Mouse (Mus musculus): ENCODE results near the gene Dnah17. TPM values are rescaled to one million over a fixed set of nuclear protein-coding genes. Genes with fewer than 3 reads are reported as not detected.

The Dnah17 gene
- 0.16 TPM for polyA plus RNA-seq (2012; fragmentation: generic; extraction: Trizol)

GRCm38 (mm10) chr11:118130534-118130933, at the start of gene Dnah17:
Dnah17 (minus strand) TSS chr11:118130634.
- Histone ChIP-seq H3K79me2 (ENCODE audit: control insufficient read depth, insufficient read depth) (no peaks in the 10 kb centered on the region), H3K27me3 (ENCODE audit: control insufficient read depth, insufficient read depth, insufficient read length) (peaks cover 4% of the 10 kb centered on the region), H3K4me3 (no peak within 1 kb of the TSS), H3K4me2 (ENCODE audit: low read depth) (no peak within 1 kb of the TSS), H3ac (ENCODE audit: control insufficient read depth, insufficient read length) (no peak within 1 kb of the TSS), H3K36me3 (ENCODE audit: control insufficient read depth, insufficient read depth) (no peaks in the 10 kb centered on the region)
- TF ChIP-seq MAX (IDR thresholded peaks at IDR 0.05; ENCODE audit: low read depth) (no peak), MYOG (IDR thresholded peaks at IDR 0.05; ENCODE audit: control insufficient read depth in 1 of 3, insufficient read depth in 1 of 3, insufficient read length in 2 of 3, low read depth in 2 of 3) (no peak), USF1 (IDR thresholded peaks at IDR 0.05; ENCODE audit: low read depth) (no peak), POLR2A (IDR thresholded peaks at IDR 0.05; ENCODE audit: insufficient read length, low read depth) (no peak), SRF (IDR thresholded peaks at IDR 0.05; ENCODE audit: control insufficient read depth, insufficient read length, low read depth) (no peak), REST (IDR thresholded peaks at IDR 0.05; ENCODE audit: insufficient read depth, insufficient read length) (no peak), CEBPB (IDR thresholded peaks at IDR 0.05; ENCODE audit: insufficient read depth, poor library complexity, severe bottlenecking) (no peak), E2F4 (IDR thresholded peaks at IDR 0.05; ENCODE audit: insufficient read depth) (no peak), POLR2AphosphoS2 (IDR thresholded peaks at IDR 0.05; ENCODE audit: insufficient read length, low read depth) (no peak), TCF3 (IDR thresholded peaks at IDR 0.05; ENCODE audit: insufficient read length, low read depth) (no peak)

- no peaks in the 10 kb centered on the region for H3K27me3 ChIP-seq (ENCODE audit: control insufficient read depth, insufficient read depth, insufficient read length)
- H3K4me3 ChIP-seq, result no peak overlapping the region
- no peak overlapping the region for H3ac ChIP-seq (ENCODE audit: control insufficient read depth, insufficient read length)
- H3K36me3 ChIP-seq (ENCODE audit: control insufficient read depth, insufficient read depth), result peaks cover 32% of the 10 kb centered on the region
- H3K4me2 ChIP-seq (ENCODE audit: low read depth), result no peak overlapping the region
- no peak for TF ChIP-seq MAX (IDR thresholded peaks at IDR 0.05; ENCODE audit: low read depth)
- no peak for TF ChIP-seq TCF12 (IDR thresholded peaks at IDR 0.05; ENCODE audit: insufficient read depth, poor library complexity, severe bottlenecking)
- TF ChIP-seq POLR2AphosphoS2 (IDR thresholded peaks at IDR 0.05; ENCODE audit: insufficient read length, low read depth), result no peak
- no peak for TF ChIP-seq USF1 (IDR thresholded peaks at IDR 0.05; ENCODE audit: low read depth)
- no peak for TF ChIP-seq CEBPB (IDR thresholded peaks at IDR 0.05; ENCODE audit: insufficient read depth, poor library complexity, severe bottlenecking)
- TF ChIP-seq POLR2A (IDR thresholded peaks at IDR 0.05; ENCODE audit: insufficient read length, low read depth), result no peak
- no peak for TF ChIP-seq SRF (IDR thresholded peaks at IDR 0.05; ENCODE audit: control insufficient read depth, insufficient read length, low read depth)
- no peak for TF ChIP-seq E2F4 (IDR thresholded peaks at IDR 0.05; ENCODE audit: insufficient read depth)
- TF ChIP-seq MYOG (IDR thresholded peaks at IDR 0.05; ENCODE audit: control insufficient read depth in 1 of 3, insufficient read depth in 1 of 3, insufficient read length in 2 of 3, low read depth in 2 of 3), result no peak
- TF ChIP-seq REST (IDR thresholded peaks at IDR 0.05; ENCODE audit: insufficient read depth, insufficient read length), result no peak
- H3K79me2 ChIP-seq (ENCODE audit: control insufficient read depth, insufficient read depth), result no peaks in the 10 kb centered on the region
These were observed 49.8 kb upstream of the Dnah17 start for GRCm38 (mm10) chr11:118180199-118180598.

DNA sequence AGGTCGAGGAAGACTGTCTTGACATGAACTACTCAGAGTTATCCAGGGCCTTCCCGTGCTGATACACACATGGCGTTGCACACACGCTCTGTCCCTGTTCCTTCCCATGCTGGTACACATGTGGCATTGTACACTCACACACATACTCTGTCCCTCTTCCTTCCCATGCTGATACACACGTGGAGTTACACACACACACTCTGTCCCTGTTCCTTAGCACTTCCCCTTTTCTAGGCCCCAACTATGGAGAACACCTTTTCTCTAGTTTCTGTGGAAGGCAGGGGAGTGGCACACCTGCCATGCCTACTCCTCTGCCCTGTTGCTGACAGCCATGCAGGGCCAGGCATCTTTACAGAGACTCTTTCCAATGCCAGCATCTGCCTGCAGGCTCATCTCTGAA, 47.8 kb upstream of the Dnah17 start:
- Histone ChIP-seq H3K4me2 (ENCODE audit: low read depth) (no peak overlapping the region), H3K79me2 (ENCODE audit: control insufficient read depth, insufficient read depth) (no peaks in the 10 kb centered on the region), H3ac (ENCODE audit: control insufficient read depth, insufficient read length) (no peak overlapping the region), H3K27me3 (ENCODE audit: control insufficient read depth, insufficient read depth, insufficient read length) (no peaks in the 10 kb centered on the region), H3K4me3 (no peak overlapping the region), H3K36me3 (ENCODE audit: control insufficient read depth, insufficient read depth) (peaks cover 34% of the 10 kb centered on the region)
- no peak for TF ChIP-seq POLR2AphosphoS2 (IDR thresholded peaks at IDR 0.05; ENCODE audit: insufficient read length, low read depth)

- Histone ChIP-seq H3K27me3 (ENCODE audit: control insufficient read depth, insufficient read depth, insufficient read length) (no peaks in the 10 kb centered on the region), H3K4me3 (no peak overlapping the region), H3K36me3 (ENCODE audit: control insufficient read depth, insufficient read depth) (peaks cover 18% of the 10 kb centered on the region), H3K79me2 (ENCODE audit: control insufficient read depth, insufficient read depth) (no peaks in the 10 kb centered on the region), H3K4me2 (ENCODE audit: low read depth) (no peak overlapping the region), H3ac (ENCODE audit: control insufficient read depth, insufficient read length) (no peak overlapping the region)
- TF ChIP-seq USF1 (IDR thresholded peaks at IDR 0.05; ENCODE audit: low read depth) (no peak), MAX (IDR thresholded peaks at IDR 0.05; ENCODE audit: low read depth) (no peak), TCF12 (IDR thresholded peaks at IDR 0.05; ENCODE audit: insufficient read depth, poor library complexity, severe bottlenecking) (no peak), E2F4 (IDR thresholded peaks at IDR 0.05; ENCODE audit: insufficient read depth) (no peak)
These were observed 44.3 kb upstream of the Dnah17 start for GRCm38 (mm10) chr11:118174752-118175151.

- Histone ChIP-seq H3K27me3 (ENCODE audit: control insufficient read depth, insufficient read depth, insufficient read length) (no peaks in the 10 kb centered on the region), H3ac (ENCODE audit: control insufficient read depth, insufficient read length) (no peak overlapping the region), H3K36me3 (ENCODE audit: control insufficient read depth, insufficient read depth) (peaks cover 19% of the 10 kb centered on the region), H3K4me3 (no peak overlapping the region), H3K79me2 (ENCODE audit: control insufficient read depth, insufficient read depth) (no peaks in the 10 kb centered on the region), H3K4me2 (ENCODE audit: low read depth) (no peak overlapping the region)
- TF ChIP-seq POLR2AphosphoS2 (IDR thresholded peaks at IDR 0.05; ENCODE audit: insufficient read length, low read depth) (no peak), MYOG (IDR thresholded peaks at IDR 0.05; ENCODE audit: control insufficient read depth in 1 of 3, insufficient read depth in 1 of 3, insufficient read length in 2 of 3, low read depth in 2 of 3) (peak in 1 of 3 experiments; percentile 43), MYOD1 (IDR thresholded peaks at IDR 0.05; ENCODE audit: control insufficient read depth in 1 of 3, insufficient read length in 2 of 3, low read depth in 2 of 3) (no peak)
These were observed 42.3 kb upstream of the Dnah17 start for GRCm38 (mm10) chr11:118172768-118173167.

- no peak overlapping the region for H3K4me2 ChIP-seq (ENCODE audit: low read depth)
- H3K79me2 ChIP-seq (ENCODE audit: control insufficient read depth, insufficient read depth), result no peaks in the 10 kb centered on the region
- peaks cover 20% of the 10 kb centered on the region for H3K36me3 ChIP-seq (ENCODE audit: control insufficient read depth, insufficient read depth)
- H3K4me3 ChIP-seq, result no peak overlapping the region
- no peaks in the 10 kb centered on the region for H3K27me3 ChIP-seq (ENCODE audit: control insufficient read depth, insufficient read depth, insufficient read length)
- TF ChIP-seq TCF12 (IDR thresholded peaks at IDR 0.05; ENCODE audit: insufficient read depth, poor library complexity, severe bottlenecking) (no peak), MYOD1 (IDR thresholded peaks at IDR 0.05; ENCODE audit: control insufficient read depth in 1 of 3, insufficient read length in 2 of 3, low read depth in 2 of 3) (no peak), MYOG (IDR thresholded peaks at IDR 0.05; ENCODE audit: control insufficient read depth in 1 of 3, insufficient read depth in 1 of 3, insufficient read length in 2 of 3, low read depth in 2 of 3) (no peak), USF1 (IDR thresholded peaks at IDR 0.05; ENCODE audit: low read depth) (no peak), E2F4 (IDR thresholded peaks at IDR 0.05; ENCODE audit: insufficient read depth) (no peak), CEBPB (IDR thresholded peaks at IDR 0.05; ENCODE audit: insufficient read depth, poor library complexity, severe bottlenecking) (no peak), TCF3 (IDR thresholded peaks at IDR 0.05; ENCODE audit: insufficient read length, low read depth) (no peak), POLR2A (IDR thresholded peaks at IDR 0.05; ENCODE audit: insufficient read length, low read depth) (no peak), MAX (IDR thresholded peaks at IDR 0.05; ENCODE audit: low read depth) (no peak), SRF (IDR thresholded peaks at IDR 0.05; ENCODE audit: control insufficient read depth, insufficient read length, low read depth) (no peak)
- H3ac ChIP-seq (ENCODE audit: control insufficient read depth, insufficient read length), result no peak overlapping the region
These were observed 39.9 kb upstream of the Dnah17 start for GRCm38 (mm10) chr11:118170333-118170732.
